Mouse (Mus musculus): ENCODE data around the gene Il6ra.

- TF ChIP-seq CTCF (IDR thresholded peaks at IDR 0.05; ENCODE audit: borderline replicate concordance, control insufficient read depth, extremely low read depth, insufficient read depth, low read length, poor library complexity) (no peak), POLR2A (IDR thresholded peaks at IDR 0.05; ENCODE audit: control insufficient read depth, extremely low read depth, insufficient read depth, low read length, poor library complexity) (no peak)
These were observed 30.3 kb downstream of the Il6ra start for GRCm38 (mm10) chr3:89882556-89883181.
